Mouse (Mus musculus): ENCODE measurements at regions not wholly inside any gene's neighbourhood (a gene's known extent, or its start where the extent isn't known, plus 50 kb on each side); places are given as distances from the start of the nearest gene placed in this dataset.

- ATAC-seq (no peak), DNase-seq (ENCODE audit: low spot score) (no peak)
- no peaks in the 10 kb centered on the region for H3K36me3 ChIP-seq (ENCODE audit: insufficient read depth, low read length)
- H3K4me1 ChIP-seq (ENCODE audit: insufficient read depth, low read depth, low read length): no peaks in the 10 kb centered on the region
- no peaks in the 10 kb centered on the region; the same call in 1 of the 2 replicates for H3K9me3 ChIP-seq (ENCODE audit: low read length)
- 82% methylated on average over 4 of the region's 4 CpGs for WGBS
- no peak overlapping the region for H3K9ac ChIP-seq (replicated peaks; ENCODE audit: low read depth)
- no peak overlapping the region for H3K27ac ChIP-seq (ENCODE audit: low read length)
- no peak for TF ChIP-seq EP300 (IDR thresholded peaks at IDR 0.05)
- no peak for TF ChIP-seq CTCF (IDR thresholded peaks at IDR 0.05)
- no peaks in the 10 kb centered on the region for H3K27me3 ChIP-seq (replicated peaks; ENCODE audit: insufficient read depth, low read length)
- no peak overlapping the region for H3K4me2 ChIP-seq (replicated peaks; ENCODE audit: low read depth, low read length)
- H3K4me3 ChIP-seq (ENCODE audit: low read depth, low read length): no peak overlapping the region
Observed at GRCm38 (mm10) chr5:125907332-125907731, 375.8 kb downstream of the Tmem132b start.

- Histone ChIP-seq H3K4me3 (ENCODE audit: low read depth, low read length) (no peak overlapping the region), H3K9ac (replicated peaks; ENCODE audit: low read depth) (no peak overlapping the region), H3K36me3 (ENCODE audit: insufficient read depth, low read length) (no peaks in the 10 kb centered on the region), H3K27ac (ENCODE audit: low read length) (no peak overlapping the region), H3K4me1 (ENCODE audit: insufficient read depth, low read depth, low read length) (no peaks in the 10 kb centered on the region), H3K9me3 (ENCODE audit: low read length) (no peaks in the 10 kb centered on the region; the same call in none of the 2 replicates), H3K27me3 (replicated peaks; ENCODE audit: insufficient read depth, low read length) (no peaks in the 10 kb centered on the region), H3K4me2 (replicated peaks; ENCODE audit: low read depth, low read length) (no peak overlapping the region)
- DNase-seq (ENCODE audit: low spot score) (no peak), ATAC-seq (no peak)
- TF ChIP-seq CTCF (IDR thresholded peaks at IDR 0.05): no peak
- TF ChIP-seq EP300 (IDR thresholded peaks at IDR 0.05): no peak
- 90% methylated on average over 5 of the region's 5 CpGs for WGBS
Observed at GRCm38 (mm10) chr5:125907909-125908308, 376.3 kb downstream of the Tmem132b start.

GRCm38 (mm10) chr5:125915857-125916256 lies 384.3 kb downstream of the Tmem132b start:
- TF ChIP-seq EP300 (IDR thresholded peaks at IDR 0.05) (no peak), CTCF (IDR thresholded peaks at IDR 0.05) (no peak)
- ATAC-seq (no peak), DNase-seq (ENCODE audit: low spot score) (no peak)
- Histone ChIP-seq H3K4me2 (replicated peaks; ENCODE audit: low read depth, low read length) (no peak overlapping the region), H3K36me3 (ENCODE audit: insufficient read depth, low read length) (no peaks in the 10 kb centered on the region), H3K27ac (ENCODE audit: low read length) (no peak overlapping the region), H3K9me3 (ENCODE audit: low read length) (no peaks in the 10 kb centered on the region; the same call in 1 of the 2 replicates), H3K27me3 (replicated peaks; ENCODE audit: insufficient read depth, low read length) (no peaks in the 10 kb centered on the region), H3K4me3 (ENCODE audit: low read depth, low read length) (no peak overlapping the region), H3K9ac (replicated peaks; ENCODE audit: low read depth) (no peak overlapping the region), H3K4me1 (ENCODE audit: insufficient read depth, low read depth, low read length) (no peaks in the 10 kb centered on the region)
- WGBS: 77% methylated on average over 4 of the region's 4 CpGs

- TF ChIP-seq CTCF (IDR thresholded peaks at IDR 0.05) (no peak), EP300 (IDR thresholded peaks at IDR 0.05) (no peak)
- Histone ChIP-seq H3K36me3 (ENCODE audit: insufficient read depth, low read length) (no peaks in the 10 kb centered on the region), H3K4me3 (ENCODE audit: low read depth, low read length) (no peak overlapping the region), H3K27ac (ENCODE audit: low read length) (no peak overlapping the region), H3K9me3 (ENCODE audit: low read length) (no peaks in the 10 kb centered on the region), H3K4me2 (replicated peaks; ENCODE audit: low read depth, low read length) (no peak overlapping the region), H3K4me1 (ENCODE audit: insufficient read depth, low read depth, low read length) (no peaks in the 10 kb centered on the region), H3K9ac (replicated peaks; ENCODE audit: low read depth) (no peak overlapping the region), H3K27me3 (replicated peaks; ENCODE audit: insufficient read depth, low read length) (no peaks in the 10 kb centered on the region)
- WGBS: 30% methylated on average over 11 of the region's 11 CpGs
- ATAC-seq: no peak
- DNase-seq (ENCODE audit: low spot score): no peak
Observed at GRCm38 (mm10) chr5:125920965-125921364, 389.4 kb downstream of the Tmem132b start.

GRCm38 (mm10) chr5:125925856-125926497 lies 394.4 kb downstream of the Tmem132b start:
- Histone ChIP-seq H3K9me3 (ENCODE audit: low read length) (no peaks in the 10 kb centered on the region), H3K36me3 (ENCODE audit: insufficient read depth, low read length) (no peaks in the 10 kb centered on the region), H3K4me2 (replicated peaks; ENCODE audit: low read depth, low read length) (no peak overlapping the region), H3K4me1 (ENCODE audit: insufficient read depth, low read depth, low read length) (no peaks in the 10 kb centered on the region), H3K27me3 (replicated peaks; ENCODE audit: insufficient read depth, low read length) (no peaks in the 10 kb centered on the region), H3K9ac (replicated peaks; ENCODE audit: low read depth) (no peak overlapping the region), H3K4me3 (ENCODE audit: low read depth, low read length) (no peak overlapping the region), H3K27ac (ENCODE audit: low read length) (no peak overlapping the region)
- WGBS: 61% methylated on average over 7 of the region's 7 CpGs
- no peak for ATAC-seq
- DNase-seq (ENCODE audit: low spot score): no peak
- TF ChIP-seq EP300 (IDR thresholded peaks at IDR 0.05) (no peak), CTCF (IDR thresholded peaks at IDR 0.05) (no peak)

GRCm38 (mm10) chr5:125931502-125931901 lies 399.9 kb downstream of the Tmem132b start:
- DNase-seq (ENCODE audit: low spot score) (no peak), ATAC-seq (no peak)
- TF ChIP-seq EP300 (IDR thresholded peaks at IDR 0.05): no peak
- TF ChIP-seq CTCF (IDR thresholded peaks at IDR 0.05): no peak
- no peak overlapping the region for H3K4me2 ChIP-seq (replicated peaks; ENCODE audit: low read depth, low read length)
- H3K4me1 ChIP-seq (ENCODE audit: insufficient read depth, low read depth, low read length): no peaks in the 10 kb centered on the region
- no peaks in the 10 kb centered on the region for H3K9me3 ChIP-seq (ENCODE audit: low read length)
- no peaks in the 10 kb centered on the region for H3K36me3 ChIP-seq (ENCODE audit: insufficient read depth, low read length)
- no peak overlapping the region for H3K9ac ChIP-seq (replicated peaks; ENCODE audit: low read depth)
- no peak overlapping the region for H3K4me3 ChIP-seq (ENCODE audit: low read depth, low read length)
- 84% methylated on average over 4 of the region's 4 CpGs for WGBS
- no peaks in the 10 kb centered on the region for H3K27me3 ChIP-seq (replicated peaks; ENCODE audit: insufficient read depth, low read length)
- H3K27ac ChIP-seq (ENCODE audit: low read length): no peak overlapping the region
